Mouse (Mus musculus): ENCODE measurements around the gene Col9a2. TPM values are rescaled to one million over a fixed set of nuclear protein-coding genes. Genes with fewer than 3 reads are reported as not detected.

Gene Col9a2
- polyA plus RNA-seq, 1 experiment from 2014 or later: 0.67 TPM

DNA sequence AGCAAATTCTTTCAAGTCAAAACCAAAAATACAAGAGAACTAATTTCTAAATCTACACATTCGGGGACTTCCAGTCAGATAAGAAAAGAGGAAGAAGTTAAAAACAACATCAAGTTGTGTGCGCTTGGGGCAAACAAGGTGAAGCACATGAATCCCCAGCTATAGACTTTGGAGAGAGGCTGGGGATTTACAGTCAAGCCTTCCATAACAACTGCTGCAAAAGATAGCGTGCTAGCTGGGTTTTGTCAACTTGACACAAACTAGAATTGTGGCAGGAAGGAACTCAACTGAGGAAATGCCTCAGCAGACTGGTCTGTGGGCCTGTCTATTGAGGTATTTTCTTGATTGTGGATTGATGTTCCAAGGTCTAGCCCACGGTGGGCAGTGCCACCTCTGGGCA is 34.5 kb upstream of the Col9a2 start:
- no peak overlapping the region; the same call in 1 of the 2 replicates for H3K4me2 ChIP-seq (ENCODE audit: low read depth, low read length)
- no peaks in the 10 kb centered on the region for H3K9me3 ChIP-seq (replicated peaks; ENCODE audit: control insufficient read depth, low read length)
- 16% methylated on average over 4 of the region's 4 CpGs for WGBS (ENCODE audit: insufficient replicate concordance)
- H3K27ac ChIP-seq (ENCODE audit: low read length): peak overlapping the region; percentile 41
- H3K9ac ChIP-seq (ENCODE audit: low read depth, low read length): no peak overlapping the region
- no peaks in the 10 kb centered on the region for H3K36me3 ChIP-seq (ENCODE audit: control insufficient read depth, insufficient read depth)
- peaks cover 62% of the 10 kb centered on the region for H3K4me1 ChIP-seq (ENCODE audit: control insufficient read depth, low read depth, low read length)
- ATAC-seq (ENCODE audit: low read depth): peak; percentile 20; the same call in 1 of the 2 replicates
- H3K4me3 ChIP-seq (ENCODE audit: low read depth, low read length): no peak overlapping the region
- no peaks in the 10 kb centered on the region for H3K27me3 ChIP-seq (ENCODE audit: control insufficient read depth, insufficient read depth, low read depth, low read length)

DNA sequence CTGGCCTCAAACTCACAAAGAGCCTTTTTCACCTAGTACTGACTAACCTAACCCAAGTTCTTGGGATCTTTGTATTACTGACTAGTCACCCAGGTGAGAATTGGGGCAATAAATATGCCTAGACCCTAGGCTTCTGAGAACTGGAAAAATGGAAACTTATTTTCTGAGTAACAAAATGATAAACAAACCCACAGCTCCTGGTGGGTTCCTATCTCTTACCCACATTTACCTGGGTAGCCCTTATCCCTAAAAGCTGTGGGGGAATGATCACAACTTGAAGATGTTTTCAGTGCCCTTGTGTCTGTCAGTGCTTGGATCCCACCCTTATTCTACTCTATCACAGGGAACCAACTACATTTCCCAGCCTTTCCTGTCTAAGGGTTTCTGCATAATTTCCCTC is 32.2 kb upstream of the Col9a2 start:
- Histone ChIP-seq H3K36me3 (ENCODE audit: control insufficient read depth, insufficient read depth) (no peaks in the 10 kb centered on the region), H3K27me3 (ENCODE audit: control insufficient read depth, insufficient read depth, low read depth, low read length) (no peaks in the 10 kb centered on the region), H3K4me2 (ENCODE audit: low read depth, low read length) (no peak overlapping the region), H3K4me1 (ENCODE audit: control insufficient read depth, low read depth, low read length) (peaks cover 65% of the 10 kb centered on the region), H3K9ac (ENCODE audit: low read depth, low read length) (no peak overlapping the region), H3K4me3 (ENCODE audit: low read depth, low read length) (no peak overlapping the region), H3K27ac (ENCODE audit: low read length) (no peak overlapping the region), H3K9me3 (replicated peaks; ENCODE audit: control insufficient read depth, low read length) (no peaks in the 10 kb centered on the region)
- ATAC-seq (ENCODE audit: low read depth): no peak

DNA sequence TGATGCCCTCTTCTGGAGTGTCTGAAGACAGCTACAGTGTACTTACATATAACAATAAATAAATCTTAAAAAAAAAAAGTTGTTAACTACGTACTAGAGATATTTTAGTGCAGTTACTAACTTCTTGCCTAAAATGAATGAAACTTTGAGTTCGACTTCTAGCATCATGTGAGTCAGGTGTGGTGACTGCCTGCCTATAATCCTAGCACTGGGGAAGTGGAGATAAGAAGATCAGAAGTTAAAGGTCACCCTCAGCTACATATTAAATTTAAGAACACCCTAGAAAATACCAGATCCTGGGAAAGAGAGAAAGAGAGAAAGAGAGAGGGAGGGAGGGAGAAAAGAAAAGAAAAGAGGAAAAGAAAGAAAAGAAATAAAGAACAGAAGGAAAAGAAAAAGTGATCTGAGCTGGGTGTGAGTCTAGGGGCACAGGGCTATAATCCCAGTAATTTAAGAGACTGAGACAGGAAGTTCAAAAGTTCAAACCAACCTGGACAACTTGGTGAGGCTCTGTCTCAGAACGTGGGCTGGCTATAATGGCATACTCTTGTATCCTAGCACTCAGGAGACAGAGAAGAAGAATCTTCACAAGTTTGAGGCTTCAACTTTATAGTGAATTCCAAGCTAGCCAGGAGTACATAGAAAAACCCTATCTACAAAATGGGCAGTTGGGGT is 31.0 kb upstream of the Col9a2 start:
- Histone ChIP-seq H3K9me3 (replicated peaks; ENCODE audit: control insufficient read depth, low read length) (no peaks in the 10 kb centered on the region), H3K4me2 (ENCODE audit: low read depth, low read length) (no peak overlapping the region), H3K4me1 (ENCODE audit: control insufficient read depth, low read depth, low read length) (peaks cover 65% of the 10 kb centered on the region), H3K36me3 (ENCODE audit: control insufficient read depth, insufficient read depth) (no peaks in the 10 kb centered on the region), H3K4me3 (ENCODE audit: low read depth, low read length) (no peak overlapping the region), H3K27me3 (ENCODE audit: control insufficient read depth, insufficient read depth, low read depth, low read length) (no peaks in the 10 kb centered on the region), H3K9ac (ENCODE audit: low read depth, low read length) (no peak overlapping the region), H3K27ac (ENCODE audit: low read length) (no peak overlapping the region)
- no peak for ATAC-seq (ENCODE audit: low read depth)
- 44% methylated on average over 3 of the region's 3 CpGs for WGBS (ENCODE audit: insufficient replicate concordance)

DNA sequence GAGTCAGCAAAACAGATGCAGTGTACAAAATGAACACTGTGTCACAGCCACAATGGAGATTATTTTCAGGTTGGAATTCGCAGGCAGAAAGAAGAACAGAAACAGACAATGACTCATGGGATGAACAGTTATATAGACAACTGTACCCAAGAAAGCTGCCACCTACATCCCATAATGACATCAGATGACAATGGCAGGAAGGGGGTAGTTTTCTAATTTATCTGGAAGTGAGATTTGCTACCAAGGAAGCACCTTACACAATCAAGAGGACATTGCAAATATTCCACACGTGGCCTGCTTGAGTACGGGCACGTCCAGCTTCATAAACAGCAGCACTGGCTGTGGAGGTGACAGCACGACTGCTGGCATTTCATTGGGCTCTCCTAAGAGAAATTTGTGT is 30.0 kb upstream of the Col9a2 start:
- Histone ChIP-seq H3K27ac (ENCODE audit: low read length) (no peak overlapping the region), H3K4me2 (ENCODE audit: low read depth, low read length) (no peak overlapping the region), H3K4me3 (ENCODE audit: low read depth, low read length) (no peak overlapping the region), H3K36me3 (ENCODE audit: control insufficient read depth, insufficient read depth) (no peaks in the 10 kb centered on the region), H3K9ac (ENCODE audit: low read depth, low read length) (no peak overlapping the region), H3K9me3 (replicated peaks; ENCODE audit: control insufficient read depth, low read length) (no peaks in the 10 kb centered on the region), H3K27me3 (ENCODE audit: control insufficient read depth, insufficient read depth, low read depth, low read length) (no peaks in the 10 kb centered on the region), H3K4me1 (ENCODE audit: control insufficient read depth, low read depth, low read length) (peaks cover 69% of the 10 kb centered on the region)
- ATAC-seq (ENCODE audit: low read depth): no peak
- WGBS (ENCODE audit: insufficient replicate concordance): 53% methylated on average over 5 of the region's 5 CpGs

DNA sequence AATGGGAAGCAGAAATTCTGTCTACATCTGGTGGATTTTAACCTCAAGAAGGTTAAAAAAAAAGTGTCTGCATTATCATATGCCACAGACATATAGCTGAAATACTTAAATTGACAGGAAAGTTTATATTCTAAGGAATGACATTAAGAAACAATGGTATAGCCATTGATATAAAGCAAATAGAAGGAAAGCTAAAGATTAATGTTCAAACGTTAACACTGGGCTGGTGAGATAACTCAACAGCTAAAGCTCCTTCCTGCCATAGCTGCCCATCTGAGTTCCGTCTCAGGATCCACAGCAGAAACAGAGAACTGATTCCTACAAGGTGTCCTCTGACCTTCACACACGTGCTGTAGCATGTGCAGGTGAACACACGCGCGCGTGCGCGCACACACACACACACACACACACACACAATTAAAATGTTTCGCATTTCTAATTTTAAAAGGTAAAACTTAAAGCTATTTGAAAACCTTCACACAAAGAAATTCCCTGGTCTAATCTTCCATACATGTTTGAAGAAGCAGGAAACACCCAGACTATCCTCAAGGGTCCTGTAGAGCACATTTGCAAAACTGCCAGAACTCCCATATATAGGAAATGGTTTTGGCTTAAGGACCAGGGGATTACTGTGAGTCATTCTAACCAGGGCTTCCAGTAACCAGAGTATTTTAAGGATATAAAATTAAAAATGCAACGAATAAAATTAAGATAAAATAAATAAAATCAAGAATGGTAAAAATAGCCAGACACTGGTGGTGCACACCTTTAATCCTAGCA is 28.2 kb upstream of the Col9a2 start:
- Histone ChIP-seq H3K4me1 (ENCODE audit: control insufficient read depth, low read depth, low read length) (peaks cover 70% of the 10 kb centered on the region), H3K9me3 (replicated peaks; ENCODE audit: control insufficient read depth, low read length) (no peaks in the 10 kb centered on the region), H3K27ac (ENCODE audit: low read length) (no peak overlapping the region), H3K36me3 (ENCODE audit: control insufficient read depth, insufficient read depth) (no peaks in the 10 kb centered on the region), H3K9ac (ENCODE audit: low read depth, low read length) (no peak overlapping the region), H3K4me2 (ENCODE audit: low read depth, low read length) (no peak overlapping the region), H3K4me3 (ENCODE audit: low read depth, low read length) (no peak overlapping the region), H3K27me3 (ENCODE audit: control insufficient read depth, insufficient read depth, low read depth, low read length) (no peaks in the 10 kb centered on the region)
- 48% methylated on average over 11 of the region's 11 CpGs for WGBS (ENCODE audit: insufficient replicate concordance)
- ATAC-seq (ENCODE audit: low read depth): no peak

DNA sequence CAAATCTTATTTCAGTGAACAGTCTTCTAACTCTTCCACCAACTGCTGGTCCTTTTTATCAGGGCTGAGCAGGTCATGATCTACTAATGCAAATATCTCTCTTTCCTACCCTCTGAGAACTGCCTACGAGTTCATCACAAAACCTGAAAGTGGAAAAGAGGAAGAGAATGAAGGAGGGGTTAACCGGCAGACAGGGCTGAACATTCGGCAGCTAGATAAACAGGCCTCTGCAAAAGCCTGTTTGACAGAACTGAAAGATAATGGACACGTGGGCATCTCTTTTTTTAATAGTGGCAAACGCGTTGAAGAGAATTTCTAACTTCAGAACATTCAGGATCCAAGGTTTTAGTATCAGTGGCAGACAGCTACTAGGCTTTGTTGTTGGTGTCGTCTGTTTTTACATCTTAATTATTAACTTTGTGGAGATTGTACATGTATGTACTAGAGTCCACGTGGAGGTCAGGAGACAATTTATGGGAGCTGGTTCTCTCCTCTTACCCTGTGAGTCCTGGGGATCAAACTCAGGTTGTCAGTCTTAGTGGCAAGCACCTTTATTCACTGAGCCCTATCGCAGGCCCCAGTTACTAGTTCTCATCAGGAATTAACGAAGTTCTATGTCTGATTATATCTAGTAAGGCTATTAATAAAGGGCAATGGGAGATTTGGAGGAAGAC is 24.5 kb upstream of the Col9a2 start:
- peak overlapping the region; percentile 61 for H3K9ac ChIP-seq (ENCODE audit: low read depth, low read length)
- no peaks in the 10 kb centered on the region for H3K27me3 ChIP-seq (ENCODE audit: control insufficient read depth, insufficient read depth, low read depth, low read length)
- ATAC-seq (ENCODE audit: low read depth): peak; percentile 32
- H3K36me3 ChIP-seq (ENCODE audit: control insufficient read depth, insufficient read depth): no peaks in the 10 kb centered on the region
- H3K4me2 ChIP-seq (ENCODE audit: low read depth, low read length): peak overlapping the region; percentile 82
- peak overlapping the region; percentile 91 for H3K27ac ChIP-seq (ENCODE audit: low read length)
- H3K4me3 ChIP-seq (ENCODE audit: low read depth, low read length): peak overlapping the region; percentile 99
- WGBS (ENCODE audit: insufficient replicate concordance): 7% methylated on average over 10 of the region's 10 CpGs
- no peaks in the 10 kb centered on the region for H3K9me3 ChIP-seq (replicated peaks; ENCODE audit: control insufficient read depth, low read length)
- H3K4me1 ChIP-seq (ENCODE audit: control insufficient read depth, low read depth, low read length): peaks cover 47% of the 10 kb centered on the region

DNA sequence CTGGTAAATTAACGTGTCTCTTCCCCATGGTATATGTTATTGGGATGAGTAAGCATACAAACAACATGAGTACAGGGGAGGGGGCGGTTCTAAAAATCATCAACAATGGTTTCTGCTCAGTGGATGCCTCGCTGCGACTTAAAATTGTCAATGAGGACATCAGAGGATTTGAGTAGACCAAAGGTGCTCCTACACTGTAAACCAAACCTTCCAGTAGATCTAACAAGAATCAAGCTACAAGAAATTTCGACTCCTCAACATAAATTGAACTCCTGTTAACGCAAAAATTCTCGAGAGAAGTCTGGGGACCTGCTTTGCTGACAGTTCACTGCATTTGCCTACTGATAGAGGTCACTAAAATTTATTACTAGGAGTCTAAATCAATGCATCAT is 23.9 kb upstream of the Col9a2 start:
- Histone ChIP-seq H3K4me3 (ENCODE audit: low read depth, low read length) (peak overlapping the region; percentile 99), H3K9ac (ENCODE audit: low read depth, low read length) (peak overlapping the region; percentile 61), H3K4me1 (ENCODE audit: control insufficient read depth, low read depth, low read length) (peaks cover 46% of the 10 kb centered on the region), H3K36me3 (ENCODE audit: control insufficient read depth, insufficient read depth) (no peaks in the 10 kb centered on the region), H3K27me3 (ENCODE audit: control insufficient read depth, insufficient read depth, low read depth, low read length) (no peaks in the 10 kb centered on the region), H3K27ac (ENCODE audit: low read length) (peak overlapping the region; percentile 91), H3K9me3 (replicated peaks; ENCODE audit: control insufficient read depth, low read length) (no peaks in the 10 kb centered on the region), H3K4me2 (ENCODE audit: low read depth, low read length) (peak overlapping the region; percentile 82)
- ATAC-seq (ENCODE audit: low read depth): no peak
- WGBS (ENCODE audit: insufficient replicate concordance): 25% methylated on average over 7 of the region's 7 CpGs

DNA sequence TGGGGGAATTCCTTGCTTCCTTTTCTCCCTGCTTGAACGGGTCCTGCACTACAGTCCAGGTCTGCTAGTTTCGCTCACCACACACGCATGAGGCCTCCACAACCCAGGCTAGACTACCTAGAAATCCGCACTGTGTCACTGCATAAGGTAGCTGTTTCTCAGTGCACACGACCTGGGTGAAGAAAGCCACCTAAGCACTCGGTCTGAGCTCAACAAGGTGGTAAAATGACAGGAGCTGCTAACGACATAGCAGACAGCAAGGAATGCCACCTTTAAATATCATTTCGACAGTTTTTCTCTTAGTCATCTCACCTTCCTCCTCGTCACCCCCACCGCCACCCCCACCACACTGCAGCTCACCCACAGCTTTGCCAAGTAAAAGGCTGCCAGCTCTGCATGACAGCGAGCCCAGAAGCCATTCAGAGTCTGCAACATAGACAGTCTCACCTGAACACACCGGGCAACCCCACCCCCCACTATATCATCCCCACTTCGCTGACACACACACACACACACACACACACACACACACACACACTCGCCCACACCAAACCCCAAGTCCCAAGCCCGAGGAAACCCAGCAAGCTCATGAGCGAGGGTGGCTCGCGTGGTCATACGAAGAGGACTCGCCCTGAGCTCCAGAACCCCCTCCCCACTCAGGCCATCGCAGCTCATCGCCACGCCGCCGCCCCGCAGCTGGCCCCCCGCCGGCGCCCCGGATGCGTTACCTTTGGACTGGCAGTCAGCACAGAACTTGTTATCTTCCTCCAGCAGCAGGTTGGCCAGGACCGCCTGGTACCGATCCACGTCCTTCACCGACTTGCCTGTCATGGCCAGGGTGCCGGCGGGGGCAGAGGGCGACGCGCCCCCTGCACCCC is 22.9 kb upstream of the Col9a2 start:
- H3K4me1 ChIP-seq (ENCODE audit: control insufficient read depth, low read depth, low read length): peaks cover 45% of the 10 kb centered on the region

More for the DNA sequence above, 22.9 kb upstream of the Col9a2 start:
- H3K4me3 ChIP-seq (ENCODE audit: low read depth, low read length): peak overlapping the region; percentile 99
- ATAC-seq (ENCODE audit: low read depth): peak; percentile 52
- WGBS (ENCODE audit: insufficient replicate concordance): 1% methylated on average over 40 of the region's 40 CpGs
- H3K27me3 ChIP-seq (ENCODE audit: control insufficient read depth, insufficient read depth, low read depth, low read length): no peaks in the 10 kb centered on the region
- H3K4me2 ChIP-seq (ENCODE audit: low read depth, low read length): peak overlapping the region; percentile 82
- no peaks in the 10 kb centered on the region for H3K36me3 ChIP-seq (ENCODE audit: control insufficient read depth, insufficient read depth)
- no peaks in the 10 kb centered on the region for H3K9me3 ChIP-seq (replicated peaks; ENCODE audit: control insufficient read depth, low read length)
- H3K27ac ChIP-seq (ENCODE audit: low read length): peak overlapping the region; percentile 92
- peak overlapping the region; percentile 97 for H3K9ac ChIP-seq (ENCODE audit: low read depth, low read length)

All from liver, embryonic 16.5 days (tissue).